Mouse (Mus musculus): ENCODE data around the gene Ahnak.

- TF ChIP-seq CTCF (IDR thresholded peaks at IDR 0.05 in 2 of 3, conservative IDR thresholded peaks at IDR 0.05 in 1 of 3; ENCODE audit: control insufficient read depth in 1 of 3, insufficient read depth in 1 of 3, low read depth in 2 of 3, low read length in 3 of 3, poor library complexity in 1 of 3, severe bottlenecking in 1 of 3) (no peak), E2F4 (IDR thresholded peaks at IDR 0.05; ENCODE audit: borderline replicate concordance, low read depth, low read length) (no peak), TCF12 (IDR thresholded peaks at IDR 0.05; ENCODE audit: low read depth, low read length) (peak; percentile 78), GATA1 (IDR thresholded peaks at IDR 0.05; ENCODE audit: low read depth, low read length) (no peak), USF1 (IDR thresholded peaks at IDR 0.05; ENCODE audit: low read depth, low read length) (peak; percentile 79), SIN3A (IDR thresholded peaks at IDR 0.05; ENCODE audit: low read length) (peak; percentile 74), CHD1 (IDR thresholded peaks at IDR 0.05; ENCODE audit: low read depth, low read length) (no peak), MXI1 (IDR thresholded peaks at IDR 0.05; ENCODE audit: low read depth, low read length) (peak; percentile 86), POLR2A (IDR thresholded peaks at IDR 0.05; ENCODE audit: control insufficient read depth in 1 of 2, insufficient read depth in 1 of 2, low read depth in 1 of 2, low read length in 2 of 2, poor library complexity in 1 of 2) (peak; percentile 86 to 87; a peak in 3 of 4 replicates), EP300 (IDR thresholded peaks at IDR 0.05; ENCODE audit: low read depth in 1 of 2, low read length in 2 of 2) (no peak; a peak in 1 of 4 replicates), USF2 (IDR thresholded peaks at IDR 0.05; ENCODE audit: borderline replicate concordance in 1 of 2, insufficient read depth in 1 of 2, low read depth in 1 of 2, low read length in 2 of 2) (no peak), UBTF (IDR thresholded peaks at IDR 0.05; ENCODE audit: borderline replicate concordance, insufficient read depth, low read depth, low read length) (no peak), RAD21 (IDR thresholded peaks at IDR 0.05; ENCODE audit: low read depth, low read length) (no peak)
Observed at GRCm38 (mm10) chr19:8966590-8967372, 22.3 kb upstream of the Ahnak start, which contains the start of gene Eef1g.

All from MEL (cell line).